Comparison of ENCODE assay signal across 15 mouse cellular contexts in genomic region chr12:107904457-107904856, GRCm38 (mm10).
"Had no signal": no experiment of that assay in that cellular context is flagged by ENCODE, and none has a peak within 500 bp of the region (broad histone marks: within the 10 kb centered on the region; RNA-seq: fewer than 3 reads in every experiment).

No protein-coding gene starts in this region.

- DNase-seq: kidney, adult 2 months; kidney, postnatal 14 days; liver; liver, embryonic 13.5 days; liver, postnatal 0 days; lung, postnatal 14 days; thymus, postnatal 4 days had no signal

- ATAC-seq: intestine, embryonic 16.5 days; liver, postnatal 0 days had no signal

- H3K9me3 ChIP-seq: lung, embryonic 15.5 days; neural tube, embryonic 15.5 days had no signal

- H3K27me3 ChIP-seq: limb, embryonic 12.5 days; liver, embryonic 13.5 days; lung, embryonic 15.5 days; megakaryocyte, embryonic 14.5 days; neural tube, embryonic 15.5 days had no signal

- H3K36me3 ChIP-seq: kidney, embryonic 15.5 days; limb, embryonic 12.5 days; liver, embryonic 13.5 days; lung, embryonic 15.5 days; neural tube, embryonic 15.5 days had no signal

- H3K4me1 ChIP-seq: liver, embryonic 13.5 days; lung, embryonic 15.5 days; megakaryocyte, embryonic 14.5 days; neural tube, embryonic 15.5 days had no signal

- H3K27ac ChIP-seq: kidney, embryonic 15.5 days; limb, embryonic 12.5 days; liver, embryonic 13.5 days; lung, embryonic 15.5 days; macrophage; neural tube, embryonic 15.5 days had no signal

- H3K4me3 ChIP-seq: kidney, embryonic 15.5 days; limb, embryonic 12.5 days; liver, embryonic 13.5 days; lung, embryonic 15.5 days; megakaryocyte, embryonic 14.5 days; neural tube, embryonic 15.5 days had no signal

- H3K9ac ChIP-seq: kidney, embryonic 15.5 days; limb, embryonic 12.5 days; liver, embryonic 13.5 days; liver, postnatal 0 days; lung, embryonic 15.5 days; neural tube, embryonic 15.5 days had no signal

- H3K4me2 ChIP-seq: kidney, embryonic 15.5 days; limb, embryonic 12.5 days; liver, embryonic 13.5 days; lung, embryonic 15.5 days; midbrain, embryonic 11.5 days; neural tube, embryonic 15.5 days had no signal
